Mouse (Mus musculus) central nervous system, embryonic 14 days (tissue): ENCODE measurements around the gene Vwa5b1. TPM values are rescaled to one million over a fixed set of nuclear protein-coding genes. Genes with fewer than 3 reads are reported as not detected.

Experiments used
- polyA plus RNA-seq: library from polyadenylated mRNA; depleted of rRNA; stranded (reverse); fragments of >200 nt; gene quantifications from 2 replicates; pipeline ENCODE4 v1.2.3, GENCODE M21; 2012; rRNA removed

The Vwa5b1 gene
- polyA plus RNA-seq: 0.95 and 1.5 TPM in 2 replicates

GRCm38 (mm10) chr4:138635428-138636145 is at the start of gene Vwa5b1:
Gene Vwa5b1 (minus strand): TSS chr4:138635884.

Other genes starting within 250 kb of the Vwa5b1 start
- 2.4 and 2.7 TPM in 2 replicates for gene Fam43b, start 239.4 kb downstream of the Vwa5b1 start, polyA plus RNA-seq
- gene Mul1, start 201.2 kb downstream of the Vwa5b1 start, polyA plus RNA-seq: 18.8 and 23.8 TPM in 2 replicates
- 29.1 and 30.4 TPM in 2 replicates for gene Camk2n1, start 181.6 kb downstream of the Vwa5b1 start, polyA plus RNA-seq
- gene Pla2g2c, start 88.9 kb upstream of the Vwa5b1 start, polyA plus RNA-seq: 0.30 and 0.64 TPM in 2 replicates
- gene Ubxn10, start 101.3 kb upstream of the Vwa5b1 start, polyA plus RNA-seq: 2.9 and 3.2 TPM in 2 replicates
- gene Pla2g2f, start 121.7 kb upstream of the Vwa5b1 start, polyA plus RNA-seq: 0.06 and 0.61 TPM in 2 replicates
- gene Pla2g2d, start 139.9 kb upstream of the Vwa5b1 start, polyA plus RNA-seq: 0.20 and 0.23 TPM in 2 replicates
- gene Pla2g5, start 227.6 kb upstream of the Vwa5b1 start, polyA plus RNA-seq: 0.54 and 0.64 TPM in 2 replicates
- not detected in 2 replicates for gene Gm13030, start 238.1 kb upstream of the Vwa5b1 start, polyA plus RNA-seq
- gene Pla2g2e, start 242.1 kb upstream of the Vwa5b1 start, polyA plus RNA-seq: not detected in 2 replicates